Mouse (Mus musculus): ENCODE data around the gene Rhox4a2. TPM values are rescaled to one million over a fixed set of nuclear protein-coding genes. Genes with fewer than 3 reads are reported as not detected.
"Not testable (repeated sequence)": the region's sequence is repeated elsewhere in the genome, so short reads cannot be mapped to it uniquely, and the experiment has no call there.

The Rhox4a2 gene
- polyA plus RNA-seq (2011; ENCODE audit: insufficient read depth, insufficient read length, low replicate concordance, missing spikeins) = not detected in 2 replicates

DNA sequence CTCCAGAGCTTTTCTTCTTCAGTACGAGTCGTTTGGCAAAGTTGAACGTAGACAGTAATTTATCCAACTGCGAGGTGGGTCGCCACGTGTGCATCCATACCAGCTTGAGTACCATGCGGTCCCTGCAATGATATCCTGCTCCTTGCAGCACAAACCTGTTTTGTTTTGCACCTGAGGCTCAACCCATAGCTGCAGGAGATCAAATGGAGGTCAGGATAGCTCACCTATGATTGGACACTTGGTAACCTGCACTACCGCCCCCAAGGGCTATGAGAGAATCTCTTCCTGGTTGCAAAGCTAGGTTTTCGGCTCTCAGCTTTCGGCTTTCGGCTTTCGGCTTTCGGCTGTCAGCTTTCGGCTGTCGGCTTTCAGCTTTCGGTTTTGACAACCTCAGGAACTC, at the start of gene Rhox4a2:
TSS of gene Rhox4a2 (plus strand) at position 301 of the 400 bp plus-strand sequence.
- H3K27ac ChIP-seq (ENCODE audit: control insufficient read depth, insufficient read depth, low read depth, low read length, poor library complexity); H3K4me3 ChIP-seq (replicated peaks; ENCODE audit: control insufficient read depth, low read depth, low read length); H3K4me1 ChIP-seq (ENCODE audit: control insufficient read depth, insufficient read depth, low read length): not testable (repeated sequence)
- 97% methylated on average over 8 of the region's 16 CpGs for WGBS

DNA sequence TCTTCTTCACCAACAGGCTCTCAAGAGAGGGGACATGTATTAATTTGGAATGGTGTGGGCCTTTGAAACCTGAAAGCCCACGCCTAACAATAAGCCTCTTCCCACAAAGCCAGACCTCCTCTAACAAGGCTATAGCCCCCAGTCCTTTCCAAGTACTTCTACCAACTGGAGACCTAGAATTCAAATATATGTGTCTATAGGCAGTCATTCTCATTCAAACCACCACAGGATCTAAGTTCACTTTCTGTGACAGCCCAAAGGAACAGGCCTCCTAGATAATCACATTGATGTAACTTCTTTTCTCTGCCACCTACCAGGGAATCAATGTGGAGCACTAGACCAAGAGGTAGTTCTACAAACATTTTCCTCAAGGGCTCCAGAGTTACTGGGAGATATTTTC, 10.9 kb upstream of the Rhox4a2 start, which contains the start of gene Rhox3a2:
TSS of gene Rhox3a2 (plus strand) at position 301 of the 400 bp plus-strand sequence.
- H3K4me3 ChIP-seq (replicated peaks; ENCODE audit: control insufficient read depth, low read depth, low read length); H3K4me1 ChIP-seq (ENCODE audit: control insufficient read depth, insufficient read depth, low read length); H3K27ac ChIP-seq (ENCODE audit: control insufficient read depth, insufficient read depth, low read depth, low read length, poor library complexity): not testable (repeated sequence)
- WGBS = no CpG with 5 or more reads among the region's 1 CpGs

DNA sequence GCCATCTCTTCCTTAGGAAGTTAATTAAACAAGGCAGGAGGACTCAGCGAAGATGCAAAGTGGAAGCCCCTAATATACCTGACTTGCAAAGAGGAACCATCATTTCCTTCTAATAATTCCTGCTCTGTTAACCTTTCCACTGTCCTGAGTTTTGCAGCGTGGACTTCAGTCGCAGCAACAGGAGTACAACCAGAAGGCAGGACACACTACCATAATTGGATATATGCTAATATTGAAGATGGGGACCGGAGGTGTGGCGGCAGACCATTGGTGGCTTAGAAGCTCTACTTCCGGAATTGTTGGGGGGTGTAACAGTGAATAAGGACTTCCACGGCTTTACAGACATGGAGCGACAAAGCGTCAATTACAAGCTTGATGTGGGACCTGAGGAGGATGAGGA, 21.1 kb downstream of the Rhox4a2 start, which contains the start of gene Rhox2b:
TSS of gene Rhox2b (plus strand) at position 301 of the 400 bp plus-strand sequence.
- not testable (repeated sequence) for H3K4me3 ChIP-seq (replicated peaks; ENCODE audit: control insufficient read depth, low read depth, low read length); H3K4me1 ChIP-seq (ENCODE audit: control insufficient read depth, insufficient read depth, low read length); H3K27ac ChIP-seq (ENCODE audit: control insufficient read depth, insufficient read depth, low read depth, low read length, poor library complexity)
- no CpG with 5 or more reads among the region's 9 CpGs for WGBS

DNA sequence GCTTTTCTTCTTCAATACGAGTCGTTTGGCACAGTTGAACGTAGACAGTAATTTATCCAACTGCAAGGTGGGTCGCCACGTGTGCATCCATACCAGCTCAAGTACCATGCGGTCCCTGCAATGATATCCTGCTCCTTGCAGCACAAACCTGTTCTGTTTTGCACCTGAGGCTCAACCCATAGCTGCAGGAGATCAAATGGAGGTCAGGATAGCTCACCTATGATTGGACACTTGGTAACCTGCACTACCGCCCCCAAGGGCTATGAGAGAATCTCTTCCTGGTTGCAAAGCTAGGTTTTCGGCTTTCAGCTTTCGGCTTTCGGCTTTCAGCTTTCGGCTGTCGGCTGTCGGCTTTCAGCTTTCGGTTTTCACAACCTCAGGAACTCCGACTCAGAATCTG, 41.5 kb downstream of the Rhox4a2 start, which contains the start of gene Rhox4b:
TSS of gene Rhox4b (plus strand) at position 301 of the 400 bp plus-strand sequence.
- H3K27ac ChIP-seq (ENCODE audit: control insufficient read depth, insufficient read depth, low read depth, low read length, poor library complexity); H3K4me3 ChIP-seq (replicated peaks; ENCODE audit: control insufficient read depth, low read depth, low read length); H3K4me1 ChIP-seq (ENCODE audit: control insufficient read depth, insufficient read depth, low read length): not testable (repeated sequence)
- WGBS = 80% methylated on average over 14 of the region's 15 CpGs

Other genes with a start within 250 kb of the Rhox4a2 start
- 0.54 TPM in 1 of 2 replicates, not detected in the other for gene Akap14, start 222.0 kb upstream of the Rhox4a2 start, polyA plus RNA-seq (2011; ENCODE audit: insufficient read depth, insufficient read length, low replicate concordance, missing spikeins)
- gene Ndufa1, start 199.7 kb upstream of the Rhox4a2 start, polyA plus RNA-seq (2011; ENCODE audit: insufficient read depth, insufficient read length, low replicate concordance, missing spikeins) = 74.4 and 125 TPM in 2 replicates
- gene Rnf113a1, start 199.6 kb upstream of the Rhox4a2 start, polyA plus RNA-seq (2011; ENCODE audit: insufficient read depth, insufficient read length, low replicate concordance, missing spikeins) = 1.3 and 3.3 TPM in 2 replicates
- not detected in 2 replicates for gene Gm9, start 179.8 kb upstream of the Rhox4a2 start, polyA plus RNA-seq (2011; ENCODE audit: insufficient read depth, insufficient read length, low replicate concordance, missing spikeins)
- gene Rhox1, start 168.6 kb upstream of the Rhox4a2 start, polyA plus RNA-seq (2011; ENCODE audit: insufficient read depth, insufficient read length, low replicate concordance, missing spikeins) = not detected in 2 replicates
- not detected in 2 replicates for gene Rhox2a, start 145.9 kb upstream of the Rhox4a2 start, polyA plus RNA-seq (2011; ENCODE audit: insufficient read depth, insufficient read length, low replicate concordance, missing spikeins)
- not detected in 2 replicates for gene Rhox3a, start 140.9 kb upstream of the Rhox4a2 start, polyA plus RNA-seq (2011; ENCODE audit: insufficient read depth, insufficient read length, low replicate concordance, missing spikeins)
- gene Rhox4a, start 125.5 kb upstream of the Rhox4a2 start, polyA plus RNA-seq (2011; ENCODE audit: insufficient read depth, insufficient read length, low replicate concordance, missing spikeins) = not detected in 2 replicates
- gene Rhox3a2, start 10.8 kb upstream of the Rhox4a2 start, polyA plus RNA-seq (2011; ENCODE audit: insufficient read depth, insufficient read length, low replicate concordance, missing spikeins) = not detected in 2 replicates
- not detected in 2 replicates for gene Rhox2b, start 21.2 kb downstream of the Rhox4a2 start, polyA plus RNA-seq (2011; ENCODE audit: insufficient read depth, insufficient read length, low replicate concordance, missing spikeins)
- gene Rhox4b, start 41.6 kb downstream of the Rhox4a2 start, polyA plus RNA-seq (2011; ENCODE audit: insufficient read depth, insufficient read length, low replicate concordance, missing spikeins) = not detected in 2 replicates
- not detected in 2 replicates for gene Rhox2c, start 62.8 kb downstream of the Rhox4a2 start, polyA plus RNA-seq (2011; ENCODE audit: insufficient read depth, insufficient read length, low replicate concordance, missing spikeins)
- not detected in 2 replicates for gene Rhox3c, start 67.7 kb downstream of the Rhox4a2 start, polyA plus RNA-seq (2011; ENCODE audit: insufficient read depth, insufficient read length, low replicate concordance, missing spikeins)
- not detected in 2 replicates for gene Rhox4c, start 89.5 kb downstream of the Rhox4a2 start, polyA plus RNA-seq (2011; ENCODE audit: insufficient read depth, insufficient read length, low replicate concordance, missing spikeins)
- not detected in 2 replicates for gene Rhox2d, start 102.6 kb downstream of the Rhox4a2 start, polyA plus RNA-seq (2011; ENCODE audit: insufficient read depth, insufficient read length, low replicate concordance, missing spikeins)
- not detected in 2 replicates for gene Rhox4d, start 123.5 kb downstream of the Rhox4a2 start, polyA plus RNA-seq (2011; ENCODE audit: insufficient read depth, insufficient read length, low replicate concordance, missing spikeins)
- gene Rhox2e, start 139.6 kb downstream of the Rhox4a2 start, polyA plus RNA-seq (2011; ENCODE audit: insufficient read depth, insufficient read length, low replicate concordance, missing spikeins) = not detected in 2 replicates
- gene Rhox3e, start 151.2 kb downstream of the Rhox4a2 start, polyA plus RNA-seq (2011; ENCODE audit: insufficient read depth, insufficient read length, low replicate concordance, missing spikeins) = not detected in 2 replicates
- gene Rhox4e, start 166.6 kb downstream of the Rhox4a2 start, polyA plus RNA-seq (2011; ENCODE audit: insufficient read depth, insufficient read length, low replicate concordance, missing spikeins) = not detected in 2 replicates
- gene Rhox2f, start 180.6 kb downstream of the Rhox4a2 start, polyA plus RNA-seq (2011; ENCODE audit: insufficient read depth, insufficient read length, low replicate concordance, missing spikeins) = not detected in 2 replicates
- not detected in 2 replicates for gene Rhox3f, start 190.1 kb downstream of the Rhox4a2 start, polyA plus RNA-seq (2011; ENCODE audit: insufficient read depth, insufficient read length, low replicate concordance, missing spikeins)
- not detected in 2 replicates for gene Rhox4f, start 216.9 kb downstream of the Rhox4a2 start, polyA plus RNA-seq (2011; ENCODE audit: insufficient read depth, insufficient read length, low replicate concordance, missing spikeins)
- not detected in 2 replicates for gene Rhox3g, start 237.8 kb downstream of the Rhox4a2 start, polyA plus RNA-seq (2011; ENCODE audit: insufficient read depth, insufficient read length, low replicate concordance, missing spikeins)

Data from bone marrow, adult 2 months (tissue).